Mouse (Mus musculus) hindbrain, postnatal 0 days (tissue): ENCODE measurements around the gene Smco3. TPM values are rescaled to one million over a fixed set of nuclear protein-coding genes. Genes with fewer than 3 reads are reported as not detected.
A peak's percentile ranks its signal among the peaks of the same experiment; 100 is the strongest.
"Not testable (repeated sequence)": the region's sequence is repeated elsewhere in the genome, so short reads cannot be mapped to it uniquely, and the experiment has no call there.

Experiments
- ATAC-seq: fragments of 200-750 bp; cut with Nextera tagmentation; 2 replicates; pipeline ENCODE4 v1.8.0; 2017; ENCODE audit warnings: mild to moderate bottlenecking, moderate TSS enrichment, moderate library complexity
- DNase-seq: peaks from one replicate; pipeline ENCODE4 v3.0.0-alpha.2; 2015; ENCODE audit warnings: low spot score
- H3K27ac ChIP-seq: fragments of 300-500 bp; sonication (generic); 2 replicates; pipeline ENCODE4 v1.5.1; 2014; ENCODE audit warnings: mild to moderate bottlenecking
- H3K27me3 ChIP-seq: fragments of 300-500 bp; sonication (generic); 2 replicates; pipeline ENCODE4 v1.6.1; 2014; ENCODE audit warnings: low read length, mixed read lengths; ENCODE audit not compliant: insufficient read depth
- H3K36me3 ChIP-seq: fragments of 300-500 bp; sonication (generic); 2 replicates; pipeline ENCODE4 v1.6.1; 2014; ENCODE audit warnings: low read length, mixed read lengths; ENCODE audit not compliant: insufficient read depth
- H3K4me1 ChIP-seq: fragments of 300-500 bp; sonication (generic); 2 replicates; pipeline ENCODE4 v1.6.1; 2014; ENCODE audit warnings: antibody characterized with exemption, low read length, mixed read lengths; ENCODE audit not compliant: insufficient read depth
- H3K4me2 ChIP-seq: fragments of 300-500 bp; sonication (generic); 2 replicates; pipeline ENCODE4 v1.6.1; 2014; ENCODE audit warnings: low read depth, mild to moderate bottlenecking, low read length, moderate library complexity, mixed read lengths
- H3K4me3 ChIP-seq: fragments of 300-500 bp; sonication (generic); 2 replicates; pipeline ENCODE4 v1.5.1; 2014; ENCODE audit warnings: low read length
- H3K9ac ChIP-seq: fragments of 300-500 bp; sonication (generic); replicated peaks from 2 replicates; pipeline ENCODE4 v1.6.1; 2014; ENCODE audit warnings: mild to moderate bottlenecking, low read length, moderate library complexity, mixed read lengths
- H3K9me3 ChIP-seq: fragments of 300-500 bp; sonication (generic); 2 replicates; pipeline ENCODE4 v1.6.1; 2016; ENCODE audit warnings: low read length, mixed read lengths
- CTCF ChIP-seq: IDR thresholded peaks from 2 replicates; pipeline ENCODE4 v1.5.1; 2016; ENCODE audit warnings: antibody characterized with exemption, control low read depth, low read depth
- WGBS: fragments of 180-500 bp; shearing (Covaris S2); extraction: QIAGEN DNeasy Blood & Tissue Kit; methylation state at CpG from one replicate; pipeline ENCODE4 v1.1.7; 2014; 5-methylcytosine and 5-hydroxymethylcytosine counted together
- polyA plus RNA-seq: library from polyadenylated mRNA; unstranded; fragments of >200 nt; fragmentation: Nextera tagmentation; extraction: Ambion mirVana; gene quantifications from 2 replicates; pipeline ENCODE4 v1.2.1, GENCODE M21; 2015
- total RNA-seq: library from RNA; depleted of rRNA; stranded (reverse); fragments of >200 nt; gene quantifications from 2 replicates; pipeline ENCODE4 v1.2.3, GENCODE M21; 2014; rRNA removed

The Smco3 gene
- total RNA-seq (1.8 TPM in 2 replicates), polyA plus RNA-seq (0.56 and 1.3 TPM in 2 replicates)

DNA sequence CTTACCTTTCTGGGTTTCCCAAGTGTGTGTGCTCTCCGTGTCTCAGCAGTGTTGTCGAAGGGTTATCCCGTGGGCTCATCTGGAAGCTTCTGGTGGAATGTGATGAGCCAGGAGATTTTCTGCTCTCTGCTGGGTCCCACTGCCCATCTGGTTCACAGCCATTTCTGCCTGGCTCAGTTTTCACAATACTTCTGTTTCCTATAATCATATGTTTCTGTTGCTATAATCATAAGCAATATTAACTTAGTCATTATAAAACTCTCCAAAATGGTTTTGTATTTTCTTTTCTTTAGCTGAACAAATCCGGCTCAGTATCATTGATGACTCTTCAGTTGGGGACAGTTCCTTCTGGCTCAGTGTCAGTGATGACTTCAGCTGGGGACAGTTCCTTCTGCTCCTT lies at the start of gene Smco3:
Gene Smco3 (minus strand): TSS at position 101 of the 400 bp plus-strand sequence.
- H3K4me3 ChIP-seq, result peak within 1 kb of the TSS; percentile 13; the same call in 1 of the 2 replicates
- H3K27ac ChIP-seq, result no peak within 1 kb of the TSS
- H3K4me1 ChIP-seq, result no peaks in the 10 kb centered on the region
- ATAC-seq (no peak), DNase-seq (no peak)
- H3K9me3 ChIP-seq, result no peaks in the 10 kb centered on the region
- WGBS, result 49% methylated on average over 4 of the region's 4 CpGs
- H3K9ac ChIP-seq, result no peak within 1 kb of the TSS
- TF ChIP-seq CTCF, result no peak
- peak within 1 kb of the TSS; percentile 18; the same call in 1 of the 2 replicates for H3K4me2 ChIP-seq
- H3K27me3 ChIP-seq, result no peaks in the 10 kb centered on the region
- H3K36me3 ChIP-seq, result no peaks in the 10 kb centered on the region

DNA sequence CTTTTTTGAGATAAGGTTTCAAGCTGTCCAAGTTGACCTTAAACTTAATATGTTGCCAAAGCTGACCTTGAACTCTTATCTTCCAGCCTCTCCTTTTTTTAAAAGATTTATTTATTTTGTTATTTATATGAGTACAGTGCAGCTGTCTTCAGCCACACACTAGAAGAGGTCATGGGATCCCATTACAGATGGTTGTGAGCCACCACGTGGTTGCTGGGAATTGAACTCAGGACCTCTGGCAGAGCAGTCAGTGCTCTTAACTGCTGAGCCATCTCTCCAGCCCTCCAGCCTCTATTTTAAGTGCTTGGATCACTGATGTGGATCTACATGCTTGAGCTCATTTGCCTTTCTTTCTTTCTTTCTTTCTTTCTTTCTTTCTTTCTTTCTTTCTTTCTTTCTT lies 49.5 kb upstream of the Smco3 start:
- not testable (repeated sequence) for H3K4me2 ChIP-seq, H3K36me3 ChIP-seq, H3K9me3 ChIP-seq, H3K27me3 ChIP-seq, H3K4me1 ChIP-seq, H3K4me3 ChIP-seq, ATAC-seq, DNase-seq, H3K9ac ChIP-seq, H3K27ac ChIP-seq
- 63% methylated on average over 1 of the region's 1 CpGs for WGBS

DNA sequence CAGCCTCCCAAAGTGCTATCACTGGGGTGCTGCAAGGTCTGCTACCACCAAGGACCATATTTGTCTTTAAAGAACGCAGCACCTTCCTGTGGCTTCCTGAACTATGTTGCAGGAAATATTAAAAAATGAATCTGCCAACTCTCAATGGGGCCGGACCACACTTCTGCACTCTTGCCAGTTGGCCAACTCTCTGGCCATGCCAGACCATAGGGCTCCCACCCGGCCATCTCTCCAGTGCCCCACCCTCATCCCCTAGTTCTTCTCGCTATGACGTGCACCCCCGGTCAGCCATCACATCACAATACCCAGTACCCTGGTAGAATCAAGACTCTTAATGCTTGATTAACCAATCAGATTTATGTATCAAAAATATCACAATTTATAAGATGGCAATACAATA lies 48.7 kb upstream of the Smco3 start:
- DNase-seq (no peak), ATAC-seq (no peak)
- H3K27me3 ChIP-seq, result no peaks in the 10 kb centered on the region
- H3K27ac ChIP-seq, result no peak overlapping the region
- TF ChIP-seq CTCF, result no peak
- WGBS, result 91% methylated on average over 6 of the region's 6 CpGs
- no peaks in the 10 kb centered on the region for H3K36me3 ChIP-seq
- no peak overlapping the region for H3K9ac ChIP-seq
- H3K4me3 ChIP-seq, result no peak overlapping the region
- H3K4me2 ChIP-seq, result no peak overlapping the region
- H3K9me3 ChIP-seq, result no peaks in the 10 kb centered on the region
- no peaks in the 10 kb centered on the region for H3K4me1 ChIP-seq

DNA sequence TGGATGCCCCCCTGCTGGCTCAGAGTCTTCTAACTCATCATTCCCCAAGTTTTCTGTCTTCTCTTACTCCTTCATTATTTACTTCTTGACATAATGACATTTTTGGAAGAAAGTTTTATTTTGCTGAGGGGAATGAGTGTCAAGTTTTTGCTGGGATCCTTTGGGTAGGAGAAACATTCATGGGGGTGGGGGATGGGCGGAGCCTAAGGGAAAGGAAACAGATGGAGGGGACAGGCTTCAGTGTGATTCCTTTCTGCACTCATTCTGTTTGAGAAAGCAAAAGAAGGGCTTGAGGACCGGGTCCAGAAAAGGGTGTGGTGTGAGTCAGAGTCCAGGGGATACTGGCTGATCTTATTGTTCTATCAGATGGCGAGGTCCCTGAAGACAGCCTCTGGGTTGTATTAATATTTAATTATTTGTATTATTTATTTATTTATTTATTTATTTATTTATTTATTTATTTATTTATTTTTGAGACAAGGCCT lies 48.2 kb upstream of the Smco3 start:
- ATAC-seq, result no peak
- no peak overlapping the region for H3K27ac ChIP-seq
- DNase-seq, result no peak
- H3K27me3 ChIP-seq, result no peaks in the 10 kb centered on the region
- H3K4me2 ChIP-seq, result no peak overlapping the region
- H3K9ac ChIP-seq, result no peak overlapping the region
- H3K4me3 ChIP-seq, result no peak overlapping the region
- WGBS, result 82% methylated on average over 3 of the region's 3 CpGs
- no peaks in the 10 kb centered on the region for H3K36me3 ChIP-seq
- no peak for TF ChIP-seq CTCF
- H3K4me1 ChIP-seq, result no peaks in the 10 kb centered on the region
- H3K9me3 ChIP-seq, result no peaks in the 10 kb centered on the region

DNA sequence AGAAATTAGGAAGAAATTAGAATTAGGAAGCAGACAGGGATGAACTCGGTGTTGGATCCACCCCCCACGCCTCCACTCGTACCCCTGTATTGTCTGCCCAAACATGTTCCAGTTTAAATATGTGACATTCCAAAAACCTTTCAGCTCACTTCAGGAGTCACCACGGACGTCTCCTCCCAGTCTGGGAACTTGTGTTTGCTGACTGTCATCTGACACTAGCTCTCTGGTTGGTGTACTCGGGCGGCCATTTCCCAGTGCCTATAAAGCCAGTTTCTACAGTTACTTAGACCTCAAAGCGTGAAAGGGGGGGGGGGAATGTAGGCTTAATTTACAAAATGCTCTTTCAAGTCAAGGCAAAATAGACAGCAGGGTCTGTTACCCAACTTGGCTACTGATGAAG lies 46.4 kb upstream of the Smco3 start:
- Histone ChIP-seq H3K27me3 (no peaks in the 10 kb centered on the region), H3K4me1 (no peaks in the 10 kb centered on the region), H3K9ac (no peak overlapping the region), H3K9me3 (no peaks in the 10 kb centered on the region), H3K4me2 (no peak overlapping the region), H3K36me3 (no peaks in the 10 kb centered on the region), H3K27ac (no peak overlapping the region), H3K4me3 (no peak overlapping the region)
- TF ChIP-seq CTCF, result no peak
- ATAC-seq (no peak), DNase-seq (no peak)
- WGBS, result 77% methylated on average over 8 of the region's 8 CpGs

DNA sequence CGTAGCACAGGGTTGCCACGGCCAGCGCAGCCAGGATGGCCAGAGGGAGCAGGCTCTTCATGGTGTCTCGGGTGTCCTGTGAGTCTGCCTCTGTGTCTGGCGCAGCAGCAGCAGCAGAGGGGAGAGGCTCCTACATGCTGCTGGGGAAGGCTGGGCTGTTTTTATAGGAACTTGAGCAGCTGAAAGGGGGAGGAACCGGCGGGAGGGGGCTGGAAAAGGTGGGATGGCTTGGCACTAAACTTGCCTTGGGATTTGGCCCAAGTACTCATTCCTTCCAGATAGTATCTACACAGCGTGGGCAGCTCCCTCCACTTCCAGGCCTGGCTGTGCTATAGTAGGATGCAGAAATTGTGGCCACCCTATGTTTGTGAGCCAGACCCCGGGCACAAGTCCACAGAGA lies 40.4 kb upstream of the Smco3 start, which contains the start of gene Mgp:
Gene Mgp (minus strand): TSS at position 154 of the 400 bp plus-strand sequence.
- 50% methylated on average over 9 of the region's 9 CpGs for WGBS
- Histone ChIP-seq H3K4me3 (no peak within 1 kb of the TSS), H3K4me1 (no peaks in the 10 kb centered on the region), H3K9ac (no peak within 1 kb of the TSS), H3K36me3 (no peaks in the 10 kb centered on the region), H3K4me2 (0 out of 2 replicates have a peak within 1 kb of the TSS, but pooled peaks have one; percentile 5), H3K27me3 (no peaks in the 10 kb centered on the region), H3K27ac (no peak within 1 kb of the TSS), H3K9me3 (no peaks in the 10 kb centered on the region)
- DNase-seq, result no peak
- ATAC-seq, result no peak
- no peak for TF ChIP-seq CTCF

DNA sequence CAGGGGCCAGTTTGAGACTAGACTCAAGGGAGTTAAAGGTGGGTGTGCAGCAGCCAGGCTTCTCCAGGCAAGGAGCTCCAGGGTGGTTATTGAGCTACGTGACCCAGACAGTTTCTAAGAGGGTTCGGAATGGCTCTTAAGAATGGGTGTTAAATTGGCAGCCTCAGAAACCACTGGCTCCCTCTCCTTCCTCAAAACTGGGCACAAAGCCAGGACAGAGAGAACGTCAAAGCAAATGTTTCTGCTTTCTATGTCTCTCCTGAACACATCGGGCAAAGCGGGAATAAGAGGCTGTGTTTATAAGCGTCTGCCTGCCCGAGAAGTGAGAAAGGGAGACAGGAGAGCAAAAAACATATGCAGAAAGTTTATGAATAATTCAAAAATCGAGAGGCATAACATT lies 39.3 kb upstream of the Smco3 start:
- DNase-seq, result peak; percentile 42

More for the DNA sequence above, 39.3 kb upstream of the Smco3 start:
- ATAC-seq, result no peak
- H3K9me3 ChIP-seq, result no peaks in the 10 kb centered on the region
- no peaks in the 10 kb centered on the region for H3K36me3 ChIP-seq
- 29% methylated on average over 8 of the region's 8 CpGs for WGBS
- H3K4me2 ChIP-seq, result 0 out of 2 replicates have a peak overlapping the region, but pooled peaks have one; percentile 5
- no peaks in the 10 kb centered on the region for H3K4me1 ChIP-seq
- H3K4me3 ChIP-seq, result no peak overlapping the region
- no peak overlapping the region for H3K27ac ChIP-seq
- H3K27me3 ChIP-seq, result no peaks in the 10 kb centered on the region
- H3K9ac ChIP-seq, result no peak overlapping the region
- TF ChIP-seq CTCF, result no peak
